Mouse (Mus musculus): ENCODE data around the gene Foxn3.

Gene Foxn3

DNA sequence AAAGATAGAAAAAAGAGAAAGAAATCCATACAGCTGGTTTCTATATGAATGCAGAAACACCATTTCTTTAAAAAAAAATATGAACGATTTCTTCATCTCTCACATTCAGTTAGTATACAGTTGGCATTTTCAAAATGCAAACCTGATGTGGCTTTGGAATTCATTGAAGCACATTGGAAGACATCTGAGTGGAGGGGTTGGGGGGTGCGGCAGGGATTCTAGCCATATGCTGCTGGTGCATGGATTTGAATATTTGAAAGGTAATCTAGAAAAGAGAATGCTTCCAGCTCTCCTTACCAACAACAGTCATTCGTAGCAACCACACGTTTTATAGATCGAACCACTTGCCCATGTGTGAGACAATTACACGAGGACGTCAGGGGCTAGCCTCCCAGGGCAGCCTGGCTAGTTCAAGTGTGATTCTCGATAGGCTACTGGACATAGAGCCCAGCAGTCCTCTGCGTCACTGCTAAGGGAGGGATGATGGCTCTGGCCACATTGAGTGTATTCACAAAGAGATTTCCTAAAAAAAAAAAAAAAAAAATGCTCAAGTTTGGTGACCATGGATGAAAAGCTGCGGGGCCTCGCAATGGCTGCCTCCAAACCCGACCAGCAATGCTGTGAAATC, 96.0 kb downstream of the Foxn3 start:
- no peak for DNase-seq (ENCODE audit: low read depth, low spot score)

DNA sequence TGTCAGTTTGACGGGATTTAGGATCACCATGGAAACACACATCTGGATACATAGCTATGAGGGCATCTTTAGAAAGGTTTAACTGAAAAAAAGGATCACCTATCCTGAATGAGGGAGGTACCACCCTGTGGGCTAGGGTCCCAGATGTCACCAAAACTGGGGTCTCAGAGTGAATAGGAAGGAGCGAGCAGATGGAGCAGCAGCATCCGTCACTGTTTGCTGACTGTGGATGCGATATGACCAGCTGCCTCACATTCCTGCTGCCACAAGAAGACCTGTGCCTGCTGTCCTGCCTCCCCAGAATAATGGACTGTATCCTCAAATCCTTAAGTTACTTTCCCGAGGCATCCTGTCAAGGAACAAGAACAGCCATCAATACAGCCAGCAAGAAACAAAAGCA, 97.0 kb downstream of the Foxn3 start:
- DNase-seq (ENCODE audit: low read depth, low spot score), result no peak

DNA sequence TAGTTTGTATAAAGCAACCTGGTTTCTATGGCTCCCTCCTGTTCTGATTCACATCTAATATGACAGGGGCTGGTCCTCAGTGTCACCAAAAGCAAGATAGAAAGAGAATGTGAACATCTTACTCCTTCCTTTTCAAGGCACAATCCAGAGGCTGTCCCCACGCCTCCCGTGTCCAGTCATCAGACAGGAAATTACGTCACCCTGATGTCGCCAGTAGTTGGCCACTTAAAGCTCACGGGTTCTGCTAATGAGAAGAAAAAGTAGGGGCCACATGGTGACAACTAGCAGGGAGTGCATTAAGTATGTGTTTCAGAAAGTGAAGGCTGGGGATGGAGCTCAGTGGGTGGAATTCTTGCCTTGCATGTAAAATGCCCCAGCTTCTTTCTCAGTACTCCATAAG, 99.1 kb downstream of the Foxn3 start:
- DNase-seq (ENCODE audit: low read depth, low spot score), result no peak

DNA sequence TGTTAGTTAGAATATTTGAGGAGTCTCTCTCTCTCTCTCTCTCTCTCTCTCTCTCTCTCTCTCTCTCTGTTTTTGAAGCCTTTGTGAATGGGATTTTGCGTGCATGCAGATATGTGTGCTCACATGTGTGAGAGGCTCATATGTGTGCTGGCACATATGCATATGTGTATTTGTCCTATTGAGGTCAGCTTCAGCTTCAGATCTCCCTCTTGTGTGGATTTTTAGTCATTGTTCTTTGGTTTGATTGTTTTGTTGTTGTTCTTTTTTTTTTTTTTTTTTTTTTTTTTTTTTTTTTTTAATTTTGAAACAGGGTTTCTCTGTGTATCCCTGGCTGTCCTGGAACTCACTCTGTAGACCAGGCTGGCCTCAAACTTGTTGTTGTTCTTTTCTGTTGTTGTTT, 100.5 kb downstream of the Foxn3 start:
- no peak for DNase-seq (ENCODE audit: low read depth, low spot score)

DNA sequence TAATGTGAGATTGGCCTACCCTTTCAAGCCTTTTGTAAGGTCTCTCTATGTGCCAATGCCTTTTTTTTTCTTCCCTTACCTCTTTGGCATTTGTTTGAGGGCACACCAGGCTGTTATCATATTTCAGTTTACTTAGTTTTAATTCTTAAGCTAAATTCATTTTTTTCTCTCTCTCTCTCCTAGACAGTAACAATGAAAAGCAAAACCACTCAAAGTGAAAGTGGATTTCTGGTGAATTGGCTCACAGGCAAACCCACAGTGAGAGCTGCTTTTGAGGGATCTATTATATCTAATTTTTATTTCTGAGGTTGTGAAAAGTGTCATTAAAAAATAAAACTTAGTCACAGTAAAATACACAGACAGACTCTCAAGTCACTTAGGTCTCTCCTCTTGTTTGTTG, 101.1 kb downstream of the Foxn3 start:
- no peak for DNase-seq (ENCODE audit: low read depth, low spot score)

DNA sequence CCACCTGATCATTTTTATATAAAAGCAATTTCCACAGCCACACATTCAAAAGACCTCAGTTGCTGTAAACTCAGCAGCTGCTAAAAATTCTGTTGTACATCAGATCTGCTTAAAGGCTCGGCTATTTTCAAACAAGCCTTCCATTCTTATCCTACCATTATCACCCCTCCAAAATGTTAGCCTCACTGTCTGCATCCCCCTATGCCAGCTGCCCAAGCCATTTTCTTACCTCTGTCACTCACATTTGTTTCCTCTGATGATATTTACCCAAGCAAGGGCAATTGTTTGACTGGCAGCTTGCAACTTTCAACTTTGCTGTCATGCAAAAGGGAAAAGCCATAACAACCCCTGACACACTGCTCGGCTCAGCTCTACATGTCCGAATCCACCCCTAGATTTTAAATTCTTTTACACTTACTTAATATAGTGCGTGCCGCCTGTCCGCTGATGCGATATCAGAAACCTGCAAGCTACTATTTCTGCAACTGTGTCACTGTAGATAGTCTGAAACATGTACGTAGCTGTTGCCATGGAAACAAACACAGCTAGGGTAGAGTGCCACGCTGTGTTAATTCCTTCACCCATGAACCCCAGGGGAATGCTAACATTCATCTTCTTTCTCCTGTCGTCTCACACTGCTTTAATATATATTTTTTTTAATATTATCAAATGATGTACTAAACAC, 105.7 kb downstream of the Foxn3 start:
- DNase-seq (ENCODE audit: low read depth, low spot score), result peak; percentile 60

DNA sequence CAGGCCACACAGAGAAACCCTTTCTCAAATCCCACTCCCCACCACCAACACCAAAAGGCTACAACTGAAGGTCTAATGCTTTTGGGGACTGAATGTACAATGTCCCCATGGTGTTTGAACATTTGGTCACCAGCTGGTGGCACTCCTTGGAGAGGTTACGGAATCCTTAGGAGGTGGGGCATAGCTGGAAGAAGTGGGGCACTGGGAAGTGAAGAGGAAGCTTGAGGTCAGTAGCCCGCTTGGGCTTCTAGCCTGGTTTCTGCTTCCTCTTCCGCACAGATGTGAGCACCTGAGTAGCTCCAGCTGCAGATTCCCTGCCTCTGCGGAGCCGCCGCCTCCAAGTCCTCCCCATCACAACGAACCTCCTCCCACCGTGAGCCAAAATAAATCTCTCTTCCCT, 107.8 kb downstream of the Foxn3 start:
- DNase-seq (ENCODE audit: low read depth, low spot score), result no peak

DNA sequence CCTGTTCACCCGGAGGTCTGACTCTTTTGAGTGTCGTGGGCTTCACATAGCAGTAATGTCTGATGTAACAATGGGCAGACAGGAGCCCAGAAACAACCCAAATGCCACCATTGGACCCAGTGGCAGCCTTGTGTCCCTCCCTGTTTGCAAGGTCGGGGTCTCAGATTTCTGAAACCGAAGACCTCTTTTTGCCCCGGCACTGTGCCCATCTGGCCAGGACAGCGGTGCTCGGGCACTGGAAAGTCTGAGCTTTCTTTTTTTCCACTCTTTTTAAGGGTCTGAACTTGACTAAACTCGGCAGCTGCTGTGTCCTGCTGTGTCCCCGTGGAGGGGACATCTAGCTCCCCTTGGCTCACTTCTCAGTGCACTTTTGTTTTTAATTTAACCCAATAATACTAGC, 109.0 kb downstream of the Foxn3 start:
- no peak for DNase-seq (ENCODE audit: low read depth, low spot score)

DNA sequence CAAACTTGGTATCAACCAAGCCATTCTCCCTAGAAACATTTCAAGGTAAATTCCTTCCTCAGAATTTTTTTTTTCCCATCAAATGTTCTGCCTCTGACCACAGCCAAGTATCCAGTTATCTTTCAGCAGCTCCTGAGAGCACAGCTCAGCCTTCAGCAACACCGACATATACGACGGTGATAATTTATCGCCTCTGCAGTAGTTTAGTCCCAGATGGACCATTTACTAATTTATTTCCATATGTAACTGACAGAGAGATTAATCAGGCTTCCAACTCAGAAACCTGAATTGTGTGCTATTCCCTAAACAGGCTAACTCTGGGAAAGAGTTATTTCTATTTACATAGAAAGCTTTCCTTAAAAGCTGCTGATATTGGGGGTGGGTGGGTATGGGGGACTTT, 109.6 kb downstream of the Foxn3 start:
- peak; percentile 66 for DNase-seq (ENCODE audit: low read depth, low spot score)

DNA sequence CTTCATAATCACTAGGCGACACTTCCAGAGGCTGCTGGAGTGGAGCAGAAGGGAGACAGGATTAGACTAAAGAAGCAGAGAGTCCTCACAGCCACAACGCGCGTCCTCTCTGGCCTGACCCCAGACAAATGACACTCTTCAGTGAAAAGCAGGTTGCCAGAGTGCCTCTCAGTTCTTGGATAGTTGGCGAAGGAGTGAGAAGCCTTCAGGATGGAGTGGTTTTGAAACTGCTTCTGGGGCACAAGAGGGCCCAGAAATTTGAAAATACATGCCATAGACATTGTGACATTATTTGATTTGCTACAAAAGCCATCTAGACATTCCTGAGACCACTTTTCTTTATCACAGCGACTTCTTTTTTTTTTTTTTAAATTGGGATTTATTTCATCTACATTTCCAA, 113.3 kb downstream of the Foxn3 start:
- no peak for DNase-seq (ENCODE audit: low read depth, low spot score)

DNA sequence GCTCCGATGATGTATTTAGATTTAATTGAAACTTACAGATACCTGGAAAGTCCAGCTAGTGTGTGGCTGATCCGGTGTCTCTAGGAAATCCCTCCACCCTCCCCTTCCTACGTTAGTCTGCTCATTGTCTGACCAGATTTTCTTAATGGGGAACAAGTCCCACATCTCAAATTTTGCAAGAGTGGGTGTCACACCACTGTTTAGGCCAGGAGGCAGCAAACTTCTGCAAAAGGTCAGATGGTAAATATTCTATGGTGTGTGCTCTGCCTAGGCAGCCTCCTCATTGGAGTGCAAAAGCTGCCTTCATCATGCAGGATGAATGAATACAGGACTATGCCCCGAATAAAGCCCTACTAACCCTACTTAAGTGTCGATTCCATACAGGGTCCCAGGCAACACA, 115.6 kb downstream of the Foxn3 start:
- DNase-seq (ENCODE audit: low read depth, low spot score), result no peak

DNA sequence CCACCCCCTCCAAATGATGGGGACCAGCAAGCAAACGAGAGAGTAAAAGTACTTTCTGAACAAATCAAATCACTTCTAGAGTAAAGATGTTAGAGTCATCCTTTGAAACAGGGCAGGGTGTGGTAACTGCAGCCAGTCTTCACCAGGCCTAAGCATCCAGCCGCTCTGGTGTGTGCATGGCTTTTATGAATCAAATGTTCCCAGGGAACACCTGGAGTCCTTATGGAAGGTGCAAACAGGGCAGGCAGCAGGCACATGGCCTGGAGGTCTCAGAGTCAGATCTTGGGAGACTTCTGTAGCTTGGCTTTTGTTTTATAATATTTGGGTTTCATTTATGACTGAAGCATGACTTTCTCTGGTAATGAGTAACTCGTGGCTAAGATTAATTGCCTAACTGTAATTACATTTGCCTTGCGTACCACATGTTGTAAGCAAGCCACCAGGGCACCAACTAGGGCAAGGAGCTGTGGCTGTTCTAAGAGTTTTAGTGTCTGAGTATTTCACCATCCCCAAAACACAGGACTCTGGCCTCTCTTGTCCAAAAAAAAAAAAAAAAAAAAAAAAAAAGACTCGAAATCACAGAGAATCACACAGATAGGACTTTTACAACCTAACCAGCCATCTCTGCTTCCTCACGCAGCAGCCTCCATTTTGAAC, 118.2 kb downstream of the Foxn3 start:
- DNase-seq (ENCODE audit: low read depth, low spot score), result no peak

DNA sequence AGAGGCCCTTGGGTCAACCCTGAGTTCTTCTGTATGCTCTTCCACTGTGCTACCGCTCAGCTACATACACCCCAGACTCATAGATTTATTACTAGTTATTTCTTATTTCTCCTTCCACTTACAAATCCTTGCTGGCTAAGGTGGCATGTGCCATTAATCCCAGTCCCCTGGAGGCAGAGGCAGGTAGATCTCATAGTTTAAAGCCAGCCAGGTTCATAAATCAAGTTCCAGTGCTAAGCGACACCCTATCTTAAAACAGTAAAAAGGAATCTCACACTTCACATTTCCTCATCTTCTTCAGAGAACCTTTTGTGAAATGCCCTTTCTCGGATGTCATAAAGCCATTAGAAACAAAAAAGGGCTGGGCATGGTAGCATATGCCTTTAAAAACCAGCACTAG, 120.6 kb downstream of the Foxn3 start:
- DNase-seq (ENCODE audit: low read depth, low spot score), result no peak

DNA sequence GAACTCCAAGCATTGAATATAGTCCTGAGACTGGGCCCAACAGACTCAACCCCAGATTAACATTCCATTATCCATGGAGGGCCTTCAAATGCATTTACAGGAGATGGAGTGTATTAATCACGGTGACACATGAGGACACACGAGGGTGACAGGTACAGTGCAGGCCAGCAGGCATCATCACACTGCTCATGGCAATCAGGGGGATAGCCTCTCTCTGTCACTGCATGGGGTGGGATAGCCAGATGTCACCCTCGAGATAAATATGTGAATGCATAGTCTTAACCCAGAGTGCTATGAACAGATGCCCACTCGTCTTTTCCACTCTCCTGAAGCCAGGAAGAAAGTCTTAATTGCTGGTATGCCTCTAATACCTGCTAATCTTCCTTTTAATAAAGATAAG, 122.4 kb downstream of the Foxn3 start:
- no peak for DNase-seq (ENCODE audit: low read depth, low spot score)

DNA sequence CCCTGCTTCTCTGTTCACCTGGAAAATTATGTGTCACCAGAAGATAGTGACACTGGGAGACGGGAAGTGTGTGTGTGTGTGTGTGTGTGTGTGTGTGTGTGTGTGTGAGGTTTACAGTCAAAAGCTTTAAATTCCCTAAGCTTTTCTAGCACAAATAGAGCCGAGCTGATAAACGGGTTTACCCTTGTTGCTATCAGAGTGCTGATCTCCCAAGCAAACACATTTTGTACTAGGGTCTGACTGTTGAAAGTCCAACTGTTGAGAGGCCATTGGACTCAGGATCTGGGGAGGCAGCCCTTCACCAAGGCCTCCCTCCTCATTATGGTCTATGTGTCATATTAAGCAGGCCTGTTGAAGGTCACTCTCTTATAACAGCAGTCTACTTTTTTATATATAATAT, 123.4 kb downstream of the Foxn3 start:
- no peak for DNase-seq (ENCODE audit: low read depth, low spot score)

DNA sequence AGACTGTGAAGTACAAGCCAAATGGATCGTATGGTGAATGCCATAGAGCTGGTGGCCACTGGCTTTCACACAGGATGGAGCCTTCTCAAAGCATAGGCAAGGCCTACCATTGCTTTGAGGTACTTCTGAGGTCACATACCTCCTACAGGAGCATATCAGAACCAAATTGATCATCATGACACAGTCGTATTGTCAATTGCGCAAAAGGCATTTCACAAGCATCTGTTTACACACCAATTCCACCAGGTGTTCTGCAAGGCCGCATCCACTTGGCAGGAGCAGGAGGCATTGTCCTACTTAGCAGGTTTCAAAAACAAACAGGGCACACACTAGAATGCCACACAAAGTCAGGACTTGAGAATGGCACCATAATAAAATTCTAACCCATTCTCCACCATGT, 128.2 kb downstream of the Foxn3 start:
- DNase-seq (ENCODE audit: low read depth, low spot score), result no peak

DNA sequence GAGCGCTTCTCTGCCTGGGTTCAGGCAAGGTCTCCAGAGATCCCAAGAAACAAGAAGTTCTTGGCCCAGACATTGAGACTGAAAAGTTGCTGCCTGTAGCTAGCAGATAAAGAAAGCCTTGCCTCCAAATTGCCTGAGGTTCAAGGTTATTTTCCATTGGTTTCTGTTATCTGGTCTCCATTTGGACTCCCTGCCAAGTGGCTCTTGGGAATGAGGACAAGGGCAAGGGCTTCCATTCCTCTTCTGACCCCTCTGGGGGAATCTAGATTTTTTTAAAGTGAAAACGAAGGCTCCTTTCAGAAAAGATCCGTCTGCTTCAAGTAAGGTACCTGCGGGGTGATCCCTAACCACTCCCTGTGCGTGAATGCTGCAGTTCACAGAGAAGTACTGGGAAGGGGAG, 130.0 kb downstream of the Foxn3 start:
- DNase-seq (ENCODE audit: low read depth, low spot score), result no peak

DNA sequence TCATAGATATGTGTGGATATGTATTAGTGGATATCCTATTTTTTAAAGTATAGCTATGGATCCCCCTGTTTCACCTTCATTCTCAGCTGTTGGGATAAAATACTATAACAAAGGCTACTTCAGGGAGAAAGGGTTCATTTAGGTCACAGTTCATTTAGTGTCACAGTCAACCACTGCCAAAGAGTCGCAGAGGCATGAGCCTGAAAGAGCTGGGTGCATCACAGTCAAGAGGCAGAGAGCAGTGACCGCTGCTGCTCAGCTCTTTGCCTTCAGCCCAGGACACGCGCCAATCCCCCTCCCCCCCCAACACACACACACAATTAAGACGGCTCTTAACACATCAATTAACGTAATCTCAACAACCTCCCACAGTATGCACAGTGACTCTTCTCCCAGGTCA, 131.8 kb downstream of the Foxn3 start:
- DNase-seq (ENCODE audit: low read depth, low spot score), result no peak

DNA sequence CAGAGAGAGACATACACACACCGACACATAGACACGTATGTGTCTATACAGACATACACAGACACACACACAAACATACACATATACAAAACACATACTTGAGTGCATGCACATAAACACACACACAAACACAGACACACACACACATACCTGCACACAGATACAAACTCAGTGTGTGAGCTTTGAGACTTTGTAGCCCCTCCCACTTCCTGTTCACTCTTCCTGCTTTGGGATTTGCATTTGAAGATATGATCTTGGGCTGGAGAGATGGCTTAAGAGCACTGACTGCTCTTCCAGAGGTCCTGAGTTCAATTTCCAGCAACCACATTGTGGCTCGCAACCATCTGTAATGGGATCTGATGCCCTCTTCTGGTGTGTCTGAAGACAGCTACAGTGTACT, 132.4 kb downstream of the Foxn3 start:
- no peak for DNase-seq (ENCODE audit: low read depth, low spot score)

DNA sequence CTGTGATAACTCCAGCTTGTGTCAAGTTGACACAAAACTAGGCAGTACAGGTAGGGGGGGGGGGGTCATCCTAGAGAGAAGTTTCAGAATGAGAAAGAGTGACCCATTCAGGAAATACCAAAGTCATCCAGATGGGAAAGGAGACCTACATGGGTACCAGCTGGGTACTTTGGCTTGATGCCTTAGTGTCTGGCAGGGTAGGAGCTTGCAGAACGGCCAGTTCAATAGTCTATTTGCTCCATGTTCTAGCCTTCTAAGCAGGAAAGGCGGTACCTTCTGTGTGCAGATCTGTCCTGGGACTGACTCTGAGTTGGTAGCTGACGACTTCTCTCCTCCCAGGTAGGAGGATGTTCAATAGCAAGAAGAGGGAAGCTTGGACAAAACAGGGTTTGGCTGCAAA, 134.3 kb downstream of the Foxn3 start:
- no peak for DNase-seq (ENCODE audit: low read depth, low spot score)

DNA sequence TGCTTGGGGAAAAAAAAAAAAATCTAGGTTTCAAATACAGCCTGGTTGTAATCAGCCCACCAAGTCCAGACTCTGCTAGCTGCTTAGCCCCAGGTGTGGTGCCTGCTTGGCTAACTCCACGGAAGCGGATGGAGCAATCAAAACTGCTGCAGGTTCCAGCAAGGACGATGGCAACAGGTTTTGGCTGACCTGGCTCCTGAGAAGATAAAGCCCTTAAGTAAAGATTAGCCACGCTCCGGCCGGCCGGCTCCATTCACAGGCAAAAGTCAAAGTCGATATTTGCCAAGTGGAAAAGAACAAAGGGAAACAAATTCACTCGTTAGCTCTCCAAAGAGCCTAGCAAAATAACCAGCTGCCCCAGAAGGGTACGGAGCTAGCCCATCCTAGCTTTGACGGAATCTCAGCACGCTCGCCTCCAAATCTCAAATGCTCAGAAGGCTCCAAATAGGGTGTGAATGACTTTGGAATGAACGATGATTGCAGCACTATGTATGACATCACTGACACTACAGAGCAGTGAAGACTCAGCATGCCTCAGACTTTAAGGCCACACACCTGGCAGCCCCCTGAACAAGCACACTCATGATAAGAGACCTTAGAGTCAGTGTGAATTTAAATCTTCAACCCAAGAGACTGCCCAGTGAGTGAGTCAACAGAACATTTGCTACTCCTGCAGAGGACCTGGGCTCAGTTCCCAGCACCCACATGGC, 137.0 kb downstream of the Foxn3 start:
- no peak for DNase-seq (ENCODE audit: low read depth, low spot score)

DNA sequence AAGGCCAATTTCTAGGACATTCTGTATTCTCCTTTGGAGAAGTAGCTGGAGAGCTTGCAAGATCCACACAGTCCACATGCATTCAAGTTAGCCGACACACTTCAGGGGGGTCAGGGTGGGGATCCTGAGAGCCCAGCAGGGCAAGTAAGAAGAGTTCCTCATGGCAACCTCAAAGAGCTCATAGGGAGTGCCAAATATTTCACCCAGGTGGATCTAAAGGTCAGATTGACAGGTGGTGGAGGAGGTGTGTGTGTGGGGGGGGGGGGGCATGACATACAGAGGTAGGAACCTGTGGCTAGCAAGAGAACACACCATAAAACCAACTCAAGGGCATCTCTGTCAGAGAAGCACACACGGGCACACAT, 144.0 kb downstream of the Foxn3 start:
- DNase-seq (ENCODE audit: low read depth, low spot score), result no peak
